Comparison of ENCODE assay signal across 1 mouse cellular context in genomic region chr3:90247960-90248745, GRCm38 (mm10).
TF ChIP-seq lines count a peak whose summit lies in the region.

Gene Slc39a1, plus strand, starts transcription at chr3:90248172.

TF ChIP-seq in CH12.LX, 34 proteins besides CTCF, POLR2A, EP300 and RAD21 (continued from another document):
- TF ChIP-seq ETS1 (conservative IDR thresholded peaks at IDR 0.05; ENCODE audit: low read depth, low read length) (no peak), RCOR1 (conservative IDR thresholded peaks at IDR 0.05; ENCODE audit: low read depth, low read length) (no peak), NELFE (IDR thresholded peaks at IDR 0.05; ENCODE audit: low read depth, low read length) (no peak), TCF12 (IDR thresholded peaks at IDR 0.05; ENCODE audit: low read depth, low read length) (peak; percentile 63; the same call in 1 of the 2 replicates), SMC3 (IDR thresholded peaks at IDR 0.05; ENCODE audit: low read depth, low read length) (no peak), ZMIZ1 (IDR thresholded peaks at IDR 0.05; ENCODE audit: low read depth, low read length) (no peak), ZKSCAN1 (IDR thresholded peaks at IDR 0.05; ENCODE audit: borderline replicate concordance, low read depth, low read length) (no peak), ZC3H11A (IDR thresholded peaks at IDR 0.05; ENCODE audit: low read depth, low read length) (no peak), MAZ (IDR thresholded peaks at IDR 0.05; ENCODE audit: low read depth, low read length) (peak; percentile 1; the same call in 1 of the 2 replicates), ZNF384 (IDR thresholded peaks at IDR 0.05; ENCODE audit: low read depth, low read length) (no peak), KAT2A (IDR thresholded peaks at IDR 0.05; ENCODE audit: insufficient replicate concordance, low read length) (no peak)
